Mouse (Mus musculus): Measurements from ENCODE around the gene Ccdc114.
A peak's percentile ranks its signal among the peaks of the same experiment; 100 is the strongest.
"Not testable (repeated sequence)": the region's sequence is repeated elsewhere in the genome, so short reads cannot be mapped to it uniquely, and the experiment has no call there.

Ccdc114 gene

GRCm38 (mm10) chr7:45919083-45919671 is 4.7 kb upstream of the Ccdc114 start:
- DNase-seq = no peak

DNA sequence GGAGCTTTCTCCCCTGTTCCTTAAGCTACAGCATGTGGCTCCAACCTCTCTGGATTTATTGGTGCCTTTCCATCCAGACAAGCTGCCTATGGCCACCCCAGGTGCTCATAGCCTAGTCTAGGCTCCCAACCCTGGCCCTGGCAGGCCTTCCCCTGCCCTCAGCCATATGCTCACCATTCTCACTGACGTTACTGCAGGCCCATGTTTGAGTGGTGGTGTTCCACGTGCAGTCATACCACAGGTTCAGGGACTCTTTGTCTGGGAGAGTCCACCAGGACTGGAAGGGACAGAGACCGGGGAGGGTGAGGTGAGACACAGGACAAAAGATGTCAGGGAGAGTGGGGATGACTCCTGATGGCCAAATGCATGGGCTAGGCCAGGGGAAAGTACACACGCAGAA is 4.1 kb upstream of the Ccdc114 start:
- DNase-seq = no peak

- DNase-seq = no peak
Measured at GRCm38 (mm10) chr7:45920583-45921241, 3.2 kb upstream of the Ccdc114 start.

GRCm38 (mm10) chr7:45921242-45921621 is 2.6 kb upstream of the Ccdc114 start, which contains the start of gene Emp3:
Gene Emp3 (minus strand): TSS chr7:45921404.
- no peak for DNase-seq

GRCm38 (mm10) chr7:45921950-45922600 is 1.8 kb upstream of the Ccdc114 start:
- no peak for DNase-seq

- DNase-seq = peak; percentile 83 to 90
Measured at GRCm38 (mm10) chr7:45922928-45923761, 727 bp upstream of the Ccdc114 start.

DNA sequence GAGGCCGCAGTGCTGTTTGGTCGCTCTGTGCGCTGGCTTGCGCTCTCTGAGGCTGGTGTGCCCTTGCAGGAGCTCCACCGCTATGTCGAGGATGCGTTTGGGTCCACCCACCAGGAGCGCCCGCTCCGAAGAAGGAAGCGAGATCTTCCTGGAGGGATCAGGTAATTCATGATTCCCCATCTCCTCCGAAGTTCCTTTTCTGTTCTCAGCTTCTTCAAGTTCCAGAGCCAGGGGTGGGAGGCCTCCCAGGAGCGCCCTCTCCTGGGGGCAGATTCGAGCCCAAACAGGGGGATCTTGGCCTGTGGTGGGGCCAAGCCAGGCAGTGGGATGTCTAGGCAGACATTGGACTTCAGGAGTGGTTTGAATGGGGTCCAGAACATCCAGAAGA is 551 bp downstream of the Ccdc114 start:
- peak in 1 of 2 experiments; percentile 18 for DNase-seq

DNA sequence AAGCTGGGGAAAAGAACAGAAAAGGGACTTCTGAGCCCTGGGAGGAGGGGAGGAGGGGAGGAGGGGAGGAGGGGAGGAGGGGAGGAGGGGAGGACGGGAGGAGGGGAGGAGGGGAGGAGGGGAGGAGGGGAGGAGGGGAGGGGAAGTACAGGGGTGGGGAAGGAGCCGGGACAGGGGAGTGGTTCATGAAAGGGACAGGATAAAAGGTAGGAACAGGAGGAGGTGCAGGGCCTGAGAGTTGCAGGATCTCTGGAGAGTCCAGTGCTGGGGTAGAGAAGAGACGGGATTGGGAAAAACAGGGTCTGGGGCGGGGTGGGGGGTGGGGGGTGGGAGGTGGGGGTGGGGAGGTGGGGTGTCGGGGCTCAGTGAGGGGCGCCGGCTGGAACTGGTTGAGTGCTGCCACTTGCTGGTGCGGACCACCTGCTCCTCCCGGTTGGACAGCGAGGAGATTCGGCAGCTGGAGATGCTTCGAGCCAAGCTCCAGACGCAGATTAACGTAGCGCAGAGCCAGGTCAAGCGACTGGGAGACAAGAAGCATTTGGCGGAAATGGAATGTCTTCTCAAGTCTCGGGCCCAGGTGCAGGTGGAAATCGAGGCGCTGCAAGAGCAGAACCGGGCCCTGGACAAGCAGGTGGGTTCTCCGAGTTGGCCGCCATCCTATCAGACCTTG is 4.9 kb downstream of the Ccdc114 start:
- no peak for DNase-seq

DNA sequence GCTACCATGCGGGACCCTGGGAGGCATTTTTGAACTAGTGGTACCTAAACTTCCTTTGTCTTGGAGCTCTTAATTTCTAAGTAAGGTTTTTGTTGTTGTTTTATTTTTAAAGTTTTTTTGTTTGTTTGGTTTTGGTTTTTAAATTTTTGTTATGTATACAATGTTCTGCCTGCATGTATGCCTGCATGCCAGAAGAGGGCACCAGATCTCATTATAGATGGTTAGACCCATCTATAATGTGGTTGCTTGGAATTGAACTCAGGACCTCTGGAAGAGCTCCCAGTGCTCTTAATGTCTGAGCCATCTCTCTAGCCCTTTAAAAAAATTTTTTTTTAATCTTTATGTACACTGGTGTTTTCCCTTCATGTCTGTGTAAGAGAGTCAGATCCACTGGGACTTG is 5.8 kb downstream of the Ccdc114 start:
- no peak for DNase-seq

DNA sequence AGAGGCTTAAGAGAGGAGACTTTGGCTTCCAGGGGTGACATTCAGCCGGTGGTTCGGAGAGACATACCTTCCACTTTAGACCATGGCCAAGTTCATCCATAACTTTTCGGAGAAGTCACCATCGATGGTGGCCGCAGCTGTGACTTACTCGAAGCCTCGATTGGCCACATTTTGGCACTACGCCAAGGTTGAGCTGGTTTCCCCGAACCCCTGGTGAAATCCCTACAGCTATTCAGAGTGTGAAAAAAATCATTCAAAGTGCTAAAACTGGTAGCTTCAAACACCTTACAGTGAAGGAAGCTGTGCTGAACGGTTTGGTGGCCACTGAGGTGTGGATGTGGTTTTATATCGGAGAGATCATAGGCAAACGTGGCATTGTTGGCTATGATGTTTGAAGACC is 9.9 kb downstream of the Ccdc114 start:
- not testable (repeated sequence) for DNase-seq

GRCm38 (mm10) chr7:45935114-45935513 is 11.2 kb downstream of the Ccdc114 start:
- DNase-seq = peak; percentile 64 to 76

GRCm38 (mm10) chr7:45939836-45940235 is 16.0 kb downstream of the Ccdc114 start:
- no peak for DNase-seq

DNA sequence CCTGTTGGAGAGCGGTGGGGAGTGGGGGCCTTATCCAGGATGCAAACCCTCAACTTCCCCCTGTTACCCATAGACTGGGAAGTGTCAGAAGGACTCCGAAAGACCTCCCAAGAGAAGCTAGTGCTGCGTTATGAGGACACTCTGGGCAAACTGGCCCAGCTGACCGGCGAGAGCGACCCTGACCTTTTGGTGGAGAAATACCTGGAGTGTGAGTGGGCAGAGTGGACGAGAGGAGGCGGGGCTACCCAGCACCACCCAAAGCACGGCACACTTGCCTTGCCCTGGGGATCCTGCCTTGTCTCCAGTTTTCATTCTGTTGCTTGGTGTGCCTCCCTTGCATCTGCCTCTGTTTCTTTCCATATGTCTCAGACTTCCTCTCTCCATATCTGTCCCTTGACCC is 18.1 kb downstream of the Ccdc114 start:
- DNase-seq = no peak

- DNase-seq = not testable (repeated sequence)
Measured at GRCm38 (mm10) chr7:45943280-45943679, 19.4 kb downstream of the Ccdc114 start.

DNA sequence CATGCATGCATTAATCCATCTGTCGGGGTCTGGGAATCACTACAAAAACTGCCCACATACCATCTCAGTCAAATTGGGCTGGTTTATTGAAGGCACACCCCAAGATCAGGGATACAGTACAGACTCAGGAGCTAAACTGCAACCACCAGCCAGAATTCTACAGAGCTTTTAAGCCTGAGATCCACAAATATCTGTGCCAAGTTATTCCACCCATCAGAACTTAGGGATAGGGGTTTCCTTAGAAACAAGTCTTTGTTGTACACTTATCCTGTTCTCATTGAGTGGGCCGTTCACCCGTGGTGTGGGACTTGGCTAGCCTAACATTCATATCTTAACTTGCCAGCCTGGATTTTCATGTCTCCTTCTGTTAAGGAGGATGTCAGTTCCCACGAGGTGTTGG is 25.2 kb downstream of the Ccdc114 start:
- no peak for DNase-seq

DNA sequence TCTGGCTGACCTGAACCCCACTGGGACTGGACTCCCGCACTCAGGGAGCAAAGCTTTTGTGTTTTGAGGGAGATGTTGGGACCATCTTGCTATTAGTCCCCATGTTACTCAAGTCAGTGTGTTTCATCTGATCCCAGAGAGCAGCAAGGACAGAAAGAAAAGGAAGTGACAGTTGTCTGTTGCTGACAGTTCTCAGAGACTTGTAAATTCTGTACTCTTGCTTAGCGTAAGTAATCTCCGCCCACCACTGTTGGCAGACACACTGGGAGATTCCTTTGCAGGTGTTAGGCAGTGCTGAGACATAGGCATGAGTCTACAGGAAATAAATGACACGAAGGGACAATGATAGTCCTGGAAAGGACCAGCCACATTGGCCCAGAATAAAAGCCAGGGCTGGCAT is 32.7 kb downstream of the Ccdc114 start:
- no peak for DNase-seq

DNA sequence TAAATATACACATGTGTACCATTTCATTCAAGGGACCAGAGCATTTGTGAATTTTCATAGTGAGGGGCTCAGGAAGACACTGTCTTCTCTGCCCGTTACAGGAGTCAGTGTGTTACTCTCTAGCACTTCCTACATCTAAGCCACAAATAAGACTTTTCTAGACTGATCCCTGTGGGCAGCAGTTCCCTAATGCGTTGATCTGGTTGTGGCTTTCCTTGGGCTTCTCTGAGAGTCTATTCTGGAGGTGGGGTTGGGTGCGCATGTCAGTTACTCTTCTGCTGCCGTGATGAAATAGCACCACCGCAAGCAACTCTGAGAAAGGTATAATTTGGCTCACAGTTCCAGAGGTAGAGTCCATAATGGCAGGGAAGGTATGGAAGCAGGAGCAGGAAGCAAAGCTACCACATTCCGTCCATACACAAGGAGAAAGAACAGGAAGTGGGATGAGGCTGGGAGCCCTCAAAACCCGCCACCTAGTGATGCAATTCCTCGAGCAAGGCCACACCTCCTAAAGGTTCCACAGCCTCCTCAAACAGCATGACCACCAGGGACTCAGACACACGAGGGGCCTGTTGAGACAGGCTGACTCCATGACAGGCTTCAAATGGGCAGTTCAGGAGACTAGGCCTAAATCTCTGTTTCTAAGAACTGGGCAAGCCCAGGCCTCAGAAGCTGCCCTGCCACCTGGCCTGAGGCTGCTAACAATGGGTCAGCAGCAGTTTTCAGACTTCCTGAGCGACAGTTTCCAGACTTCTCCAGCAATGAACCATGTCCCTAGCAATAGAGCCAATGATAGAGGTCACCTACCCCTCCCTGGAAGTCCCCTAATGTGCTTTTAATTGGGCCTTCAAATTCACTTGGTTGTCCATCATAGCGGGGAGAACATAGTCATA is 48.2 kb downstream of the Ccdc114 start:
- no peak for DNase-seq

DNA sequence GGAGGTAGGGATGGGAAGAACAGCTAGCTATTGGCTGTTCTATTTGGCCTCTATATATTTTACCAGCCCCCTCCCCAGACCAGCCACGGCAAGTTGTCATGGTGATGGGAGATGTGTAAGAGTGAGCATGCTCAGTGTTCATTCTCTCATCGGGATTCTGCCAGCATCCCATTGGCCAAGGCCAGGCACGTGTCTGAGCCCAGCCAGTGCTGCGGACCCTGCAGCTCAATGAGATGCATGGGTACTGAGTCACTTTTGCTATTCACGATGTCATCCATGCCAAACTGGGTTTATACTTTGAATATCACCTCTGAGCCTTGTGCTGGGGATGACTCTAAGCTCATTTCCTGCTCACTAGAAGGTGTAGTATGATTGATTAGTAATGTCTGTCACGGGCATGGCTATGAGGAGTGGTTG is 49.4 kb downstream of the Ccdc114 start:
- DNase-seq = no peak

DNA sequence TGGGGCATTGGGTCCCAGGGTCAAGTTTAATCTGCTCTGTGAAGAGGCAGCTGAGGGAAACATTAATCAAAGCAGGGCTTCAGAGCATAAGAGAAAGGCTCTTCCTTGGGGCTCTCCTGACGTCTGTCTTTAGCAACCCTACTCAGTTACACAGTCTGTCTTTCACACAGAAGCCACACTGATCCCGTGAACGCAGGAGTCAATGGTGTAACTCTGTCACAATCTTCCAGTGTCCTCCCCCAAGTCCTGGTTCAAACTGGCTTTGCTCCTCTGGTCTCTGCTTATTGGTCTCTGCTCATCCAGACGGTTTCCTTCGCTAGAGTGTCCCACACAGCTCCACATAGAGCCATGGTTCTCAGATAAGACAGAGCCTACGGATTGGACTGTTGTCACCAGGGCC is 50.2 kb downstream of the Ccdc114 start:
- no peak for DNase-seq

DNA sequence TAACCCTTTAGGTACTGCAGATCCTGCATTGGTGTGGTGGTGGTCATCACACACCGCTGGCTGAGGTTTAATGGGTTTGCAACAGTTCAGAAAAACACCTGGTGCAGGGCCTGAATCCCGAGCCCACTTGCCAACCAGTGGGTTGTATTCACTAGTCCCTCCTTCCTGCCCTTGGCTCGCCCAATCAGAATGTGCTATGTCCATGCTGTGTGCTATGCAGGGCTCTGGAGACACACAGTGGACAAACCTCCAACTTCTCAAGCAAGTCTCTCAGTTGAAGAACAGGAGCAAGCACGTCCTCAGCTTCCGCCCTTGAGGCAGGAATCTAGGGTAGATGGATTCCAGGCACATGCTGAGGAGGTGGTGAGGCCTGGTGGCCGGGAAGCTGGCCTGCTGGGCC is 50.6 kb downstream of the Ccdc114 start:
- DNase-seq = no peak

- no peak for DNase-seq
Measured at GRCm38 (mm10) chr7:45981612-45982011, 57.7 kb downstream of the Ccdc114 start.

- DNase-seq = no peak
Measured at GRCm38 (mm10) chr7:45986893-45987292, 63.0 kb downstream of the Ccdc114 start.

Data from cerebellum, postnatal 25 days (tissue).